Mouse (Mus musculus) layer of hippocampus, postnatal 25 days (tissue): ENCODE data around the gene Stt3b. TPM values are rescaled to one million over a fixed set of nuclear protein-coding genes. Genes with fewer than 3 reads are reported as not detected.

ENCODE experiments used
- DNase-seq, 2 experiments: peaks; one replicate each; pipeline ENCODE4 v3.0.0; 2022; ENCODE audit warnings: mixed read lengths in 2 of 2, low spot score in 1 of 2; ENCODE audit errors: extremely low spot score in 1 of 2
- total RNA-seq, 2 experiments: library from RNA; stranded (reverse); gene quantifications; 2 replicates each; pipeline ENCODE4 v1.2.3; 2021

Stt3b gene
- total RNA-seq, 2 experiments from 2014 or later = 81.8 to 83.6 TPM

DNA sequence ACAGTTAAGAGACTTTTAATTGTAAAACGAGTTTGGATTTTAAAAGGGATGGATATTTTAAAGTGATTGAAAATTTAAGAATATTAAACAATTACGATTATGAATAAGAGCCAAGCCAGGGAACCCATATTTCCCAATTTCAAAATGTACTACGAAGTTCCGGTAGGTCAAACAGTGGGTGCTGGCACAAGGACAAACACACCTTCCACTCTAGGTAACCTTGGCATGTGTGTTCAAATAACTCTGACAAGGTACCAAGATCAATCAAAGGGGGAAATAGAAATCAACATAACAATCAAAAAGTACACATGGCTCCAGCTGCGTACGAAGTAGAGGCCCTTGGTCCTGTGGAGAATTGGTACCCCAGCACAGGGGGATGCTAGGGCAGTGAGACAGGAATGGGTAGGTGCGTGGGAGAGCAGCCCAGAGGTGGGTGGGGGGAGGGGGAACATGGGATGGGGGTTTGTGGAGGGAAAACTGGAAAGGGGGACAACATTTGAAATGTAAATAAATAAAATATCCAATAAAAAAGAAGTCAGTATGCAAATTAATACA is 37.0 kb downstream of the Stt3b start:
- no peak for DNase-seq

DNA sequence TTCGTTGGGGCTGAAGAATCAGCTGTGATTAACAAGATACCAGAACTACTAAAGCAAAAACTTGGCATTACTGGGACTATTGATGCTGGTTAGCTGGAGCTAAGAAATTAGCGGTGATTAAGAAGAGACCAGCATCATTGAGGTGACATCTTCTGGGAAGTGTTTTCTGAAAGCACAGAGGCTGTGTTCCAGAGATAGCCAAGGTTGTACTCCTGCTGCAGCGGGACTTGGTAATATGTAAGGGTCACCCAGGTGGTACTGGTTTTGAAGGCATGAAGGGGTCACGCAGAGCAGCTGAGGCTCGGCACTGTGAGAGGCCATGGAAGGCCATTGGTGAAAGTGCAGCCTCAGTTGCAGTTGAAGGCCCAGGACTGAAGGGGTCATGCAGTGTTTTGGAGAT is 37.8 kb downstream of the Stt3b start:
- DNase-seq = peak in 1 of 2 experiments; percentile 25

DNA sequence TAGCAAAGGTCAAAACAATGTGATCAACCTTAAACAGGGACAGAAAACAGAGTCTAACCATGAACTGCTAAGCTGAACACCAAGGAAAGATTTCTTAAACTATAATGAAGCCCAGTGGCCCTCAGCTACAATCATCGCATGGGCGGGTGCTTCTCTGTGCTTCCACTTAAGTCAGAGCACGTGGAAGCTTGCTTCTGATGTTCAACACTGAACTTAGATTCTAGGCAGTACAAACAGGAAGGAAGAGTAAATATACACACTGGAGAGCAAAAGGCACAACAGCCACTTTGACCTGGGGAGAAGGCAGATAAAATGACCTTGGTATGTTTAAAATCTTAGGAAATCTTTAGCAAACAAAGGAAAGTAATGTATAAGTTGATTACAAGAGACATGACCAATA is 38.7 kb downstream of the Stt3b start:
- DNase-seq = no peak

DNA sequence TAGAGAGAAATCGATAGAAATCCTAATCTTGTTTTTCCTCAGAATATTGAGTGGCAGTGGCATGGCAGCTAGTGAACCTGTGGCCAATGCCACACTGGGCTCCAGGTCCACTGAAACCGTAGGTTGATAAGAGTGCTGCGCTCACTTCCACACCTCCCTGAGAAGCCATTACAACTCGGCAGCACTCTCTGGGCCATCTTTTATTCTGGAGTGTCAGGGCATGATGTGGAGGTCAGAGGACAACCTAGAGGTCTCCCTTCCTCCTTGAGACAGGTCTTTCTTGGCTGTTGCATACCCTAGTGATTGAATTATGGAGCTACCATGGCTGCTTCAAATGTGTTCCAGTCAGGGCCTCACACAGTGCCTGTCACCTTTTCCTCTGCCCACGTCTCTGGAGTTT is 48.3 kb downstream of the Stt3b start:
- no peak for DNase-seq

DNA sequence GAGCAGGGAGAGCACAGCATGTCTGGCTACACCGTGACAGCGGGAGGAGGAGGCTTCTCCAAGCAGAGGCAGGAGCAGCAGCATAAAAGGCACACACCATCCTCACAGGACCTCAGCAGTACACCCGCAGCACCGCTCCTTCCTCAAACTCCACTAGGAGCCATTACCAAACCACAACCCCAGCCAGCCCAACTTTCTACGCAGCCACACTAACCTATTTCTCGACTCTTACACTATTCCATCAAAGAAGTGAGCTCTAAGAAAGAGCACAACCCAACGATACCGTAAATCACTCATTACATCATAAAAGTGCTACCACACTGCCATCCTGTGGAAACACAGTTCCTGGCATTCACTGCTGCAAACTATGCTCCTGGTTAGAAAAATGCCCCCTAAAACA is 48.8 kb downstream of the Stt3b start:
- peak; percentile 16 to 32 for DNase-seq

DNA sequence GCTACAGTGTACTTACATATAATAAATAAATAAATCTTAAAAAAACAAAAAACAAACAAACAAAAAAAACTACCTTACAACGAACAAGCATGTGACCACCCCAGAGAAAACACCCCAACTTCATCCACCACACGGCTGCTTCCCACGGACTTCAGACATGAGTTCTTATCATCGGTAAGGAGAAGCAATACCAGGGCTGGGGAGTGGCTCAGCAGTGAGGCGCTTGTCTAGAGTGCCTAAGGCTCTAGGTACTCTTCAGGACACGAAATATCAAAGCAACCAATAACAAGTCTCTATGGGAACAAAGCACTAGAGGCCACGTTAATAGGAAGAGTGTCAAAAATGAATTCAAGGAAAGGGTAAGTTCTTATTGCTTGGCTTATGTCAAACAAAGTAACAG is 49.8 kb downstream of the Stt3b start:
- DNase-seq = no peak

DNA sequence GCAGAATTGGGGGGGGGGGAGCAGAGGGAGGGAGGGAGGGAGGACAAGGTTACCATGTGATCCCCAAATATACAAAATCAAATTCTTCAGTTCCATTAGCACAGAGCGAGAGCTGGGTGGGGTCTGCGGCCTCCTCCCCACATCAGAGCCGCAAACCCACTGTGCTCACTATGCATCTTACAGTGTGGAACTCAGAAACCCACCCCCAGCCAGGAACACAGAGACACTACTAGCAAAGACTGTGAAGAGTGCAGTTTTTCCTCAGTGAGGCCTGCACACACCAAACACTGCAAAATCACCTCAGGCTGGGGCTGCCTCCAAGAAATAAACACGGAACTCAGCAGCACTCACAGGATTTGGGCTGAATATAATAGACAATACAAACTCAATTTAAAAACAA is 50.4 kb downstream of the Stt3b start:
- DNase-seq = no peak

DNA sequence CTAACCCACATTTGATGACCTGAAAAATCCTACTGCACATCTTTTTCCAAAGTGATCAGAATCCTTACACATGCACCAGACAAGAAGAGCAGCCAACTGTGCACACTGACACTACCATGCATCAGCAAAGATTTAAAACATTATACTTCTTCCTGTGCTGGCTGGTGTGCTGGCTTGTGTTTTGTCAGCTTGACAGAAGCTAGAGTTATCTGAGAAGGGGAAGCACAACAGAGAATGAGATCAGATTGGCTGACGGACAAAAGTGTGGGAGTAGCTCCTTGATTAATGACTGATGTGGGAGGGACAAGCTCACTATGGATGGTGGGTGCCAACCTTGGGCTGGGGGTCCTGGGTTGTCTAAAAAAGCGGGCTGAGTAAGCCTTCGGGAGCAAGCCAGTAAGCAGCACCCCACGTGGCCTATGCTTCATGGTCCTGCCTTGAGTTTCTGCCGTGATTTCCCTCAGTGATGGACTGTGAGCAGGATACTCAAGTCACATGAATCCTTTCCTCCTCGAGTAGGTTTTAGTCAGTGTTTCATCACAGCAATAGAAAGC is 52.4 kb downstream of the Stt3b start:
- no peak for DNase-seq

DNA sequence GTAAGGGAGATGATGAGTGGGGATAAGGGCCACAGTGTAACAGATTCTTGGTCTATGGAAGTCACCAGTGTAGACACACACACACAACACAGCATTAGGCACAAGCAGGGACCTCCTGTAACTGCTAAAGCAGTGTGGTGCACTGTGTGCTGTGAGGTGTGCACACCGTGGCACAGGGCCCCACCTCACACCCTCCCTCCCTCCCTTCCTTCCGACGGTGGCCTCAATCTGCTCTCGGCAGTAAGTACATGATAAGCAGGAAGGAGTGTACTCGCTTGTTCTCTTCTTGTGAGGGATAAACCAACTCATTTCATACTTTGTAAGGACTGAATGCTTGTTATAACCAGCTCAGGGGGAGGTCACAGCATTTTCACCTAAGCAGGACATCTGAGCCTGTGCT is 61.1 kb downstream of the Stt3b start:
- DNase-seq = no peak

DNA sequence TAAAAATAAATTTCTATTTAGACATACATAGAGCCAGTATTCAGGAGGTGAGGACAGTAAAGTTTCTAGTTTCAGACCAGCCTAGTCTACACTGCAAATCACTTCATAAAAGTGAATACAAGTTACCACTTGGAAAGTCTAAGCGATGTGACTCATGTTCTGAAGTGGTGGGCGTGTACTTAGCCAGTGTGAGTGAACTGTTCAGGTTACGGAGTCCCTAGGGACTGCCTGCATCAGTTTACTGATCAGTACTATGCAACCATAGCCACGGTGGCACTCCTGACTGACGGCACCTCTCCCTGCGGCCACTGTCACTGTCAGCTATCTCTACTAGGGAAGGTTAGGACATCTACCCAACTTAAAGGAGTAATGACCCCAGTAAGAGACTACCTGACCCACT is 65.1 kb downstream of the Stt3b start:
- DNase-seq = no peak

DNA sequence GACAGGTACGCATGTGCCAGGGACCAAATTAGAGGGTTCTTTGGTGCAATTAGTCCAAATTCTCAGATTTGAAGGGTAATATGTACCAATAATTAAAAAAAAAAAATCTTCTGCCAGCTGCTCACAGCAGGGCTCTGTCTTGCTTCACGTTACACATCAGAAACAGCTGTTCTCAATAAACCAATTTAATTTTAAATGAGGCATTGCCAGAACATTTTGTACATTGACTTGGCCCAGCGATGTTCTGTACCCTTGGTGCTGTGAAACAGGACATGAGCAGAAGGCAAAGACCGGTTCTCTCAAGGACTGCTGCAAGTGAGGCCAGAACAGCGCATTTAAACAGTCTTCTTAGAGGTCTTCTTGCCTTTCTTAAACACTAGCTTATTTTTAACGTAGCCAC is 66.6 kb downstream of the Stt3b start:
- no peak for DNase-seq

DNA sequence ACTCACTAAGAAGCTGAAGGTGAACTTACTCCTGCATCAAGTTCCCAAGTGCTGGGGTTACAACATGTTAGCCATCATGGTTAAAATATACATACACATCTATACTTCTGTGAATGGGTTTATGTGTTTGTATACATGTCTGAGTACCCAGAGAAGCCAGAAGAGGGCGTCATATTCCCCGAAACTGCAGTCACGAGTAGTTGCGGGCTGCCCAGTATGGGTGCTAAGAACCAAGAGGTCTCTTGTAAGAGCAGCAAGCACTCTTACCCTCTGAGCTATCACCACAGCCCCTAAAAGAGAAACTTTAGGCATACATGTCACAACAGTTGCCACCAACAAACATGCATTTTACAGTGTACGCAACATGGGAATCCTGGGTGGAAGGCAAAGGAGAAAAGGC is 70.4 kb downstream of the Stt3b start:
- DNase-seq = no peak

DNA sequence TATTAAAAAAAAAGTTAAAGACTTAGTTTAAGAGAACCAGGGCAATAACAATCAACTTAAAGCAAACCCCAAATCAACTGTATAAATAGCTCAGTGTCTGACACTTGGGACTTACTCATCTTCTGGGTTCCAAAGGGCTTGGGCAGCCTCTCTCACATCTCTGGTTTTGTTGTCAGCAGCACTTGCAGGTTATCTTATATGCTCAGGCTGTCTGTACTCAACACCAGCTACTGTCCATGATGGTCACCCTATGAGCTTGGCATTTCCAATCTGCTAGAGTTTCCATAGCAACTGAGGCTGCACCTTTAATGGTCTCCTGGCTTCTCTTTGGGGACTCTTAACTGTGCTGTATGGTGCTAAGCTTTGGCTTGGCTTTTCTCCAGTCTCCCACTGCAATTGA is 72.3 kb downstream of the Stt3b start:
- DNase-seq = no peak

DNA sequence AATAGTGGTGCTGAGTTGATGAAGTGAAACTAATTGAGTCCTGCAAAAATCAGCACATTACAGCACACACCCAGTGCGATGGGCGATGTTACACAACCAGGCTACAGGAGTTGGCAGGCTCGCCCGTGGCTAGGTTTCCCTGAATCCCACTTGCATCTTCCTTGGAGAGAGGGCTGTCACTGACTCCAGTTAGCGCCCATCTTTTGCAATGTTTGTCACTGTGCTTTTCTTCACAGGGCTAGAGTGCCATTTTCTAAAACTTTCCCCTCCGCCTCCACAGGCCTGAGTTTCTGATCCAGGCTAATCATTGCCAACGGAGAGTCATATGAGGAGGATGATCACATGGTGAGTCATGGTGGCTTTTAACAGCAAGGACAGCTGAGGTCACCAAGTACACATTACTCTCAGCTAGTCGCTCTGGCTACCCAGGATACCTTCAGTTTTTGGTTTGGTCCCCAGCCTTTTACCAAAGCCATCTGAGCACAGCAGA is 73.8 kb downstream of the Stt3b start:
- no peak for DNase-seq

DNA sequence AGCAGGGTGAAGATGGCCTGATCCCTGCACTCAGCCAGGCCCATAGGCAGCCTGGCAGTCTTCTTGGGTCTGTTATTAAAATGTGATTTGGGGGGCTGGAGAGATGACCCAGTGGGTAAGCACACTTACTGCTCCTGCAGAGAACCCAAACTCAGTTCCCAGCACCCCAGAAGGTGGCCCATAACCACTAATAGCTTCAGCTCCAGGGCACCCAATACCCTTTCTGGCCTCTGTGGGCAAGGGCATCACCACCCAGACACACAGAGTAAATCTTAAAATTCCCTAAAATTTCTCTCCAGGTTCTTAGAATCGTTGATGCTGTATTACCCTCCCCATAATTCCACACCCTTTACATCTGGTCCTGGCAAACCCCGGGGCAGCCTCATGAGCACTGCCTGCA is 75.7 kb downstream of the Stt3b start:
- DNase-seq = no peak

DNA sequence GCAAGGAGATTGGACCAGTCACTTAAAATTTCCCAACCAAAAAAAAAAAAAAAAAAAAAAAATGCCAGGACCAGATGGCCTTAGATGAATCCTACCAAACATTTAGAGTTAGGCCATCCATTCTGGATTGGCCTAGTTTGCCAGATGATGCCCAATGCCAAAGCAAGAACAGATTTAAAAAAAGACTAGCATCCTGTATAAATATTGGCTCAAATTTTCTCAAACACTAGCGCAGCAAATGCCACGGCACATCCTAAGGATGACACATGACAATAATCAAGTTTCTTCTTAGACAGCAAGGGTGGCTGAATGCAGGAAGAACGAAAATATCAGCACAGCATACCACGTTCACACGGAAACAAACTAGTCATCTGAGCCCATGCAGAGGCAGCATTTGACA is 76.5 kb downstream of the Stt3b start:
- DNase-seq = no peak

DNA sequence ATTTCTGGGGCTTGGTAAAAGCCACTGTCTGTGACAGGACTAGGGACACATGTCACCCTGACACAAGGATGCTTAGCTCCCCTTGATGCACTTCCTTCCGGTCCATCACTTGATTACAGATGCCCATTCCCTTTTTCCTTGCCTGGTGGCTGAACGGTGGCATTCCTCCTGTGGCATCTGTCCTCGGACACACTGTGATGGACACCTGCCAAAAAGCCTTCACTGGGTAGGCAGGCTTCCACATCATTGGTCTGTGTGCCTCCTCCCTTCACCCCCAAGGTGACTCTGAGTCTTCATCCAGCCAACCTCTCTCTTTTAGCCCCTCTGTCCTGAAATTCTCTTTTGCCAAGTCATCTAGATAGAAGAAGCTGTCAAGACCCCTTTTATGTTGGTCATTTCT is 78.7 kb downstream of the Stt3b start:
- no peak for DNase-seq

DNA sequence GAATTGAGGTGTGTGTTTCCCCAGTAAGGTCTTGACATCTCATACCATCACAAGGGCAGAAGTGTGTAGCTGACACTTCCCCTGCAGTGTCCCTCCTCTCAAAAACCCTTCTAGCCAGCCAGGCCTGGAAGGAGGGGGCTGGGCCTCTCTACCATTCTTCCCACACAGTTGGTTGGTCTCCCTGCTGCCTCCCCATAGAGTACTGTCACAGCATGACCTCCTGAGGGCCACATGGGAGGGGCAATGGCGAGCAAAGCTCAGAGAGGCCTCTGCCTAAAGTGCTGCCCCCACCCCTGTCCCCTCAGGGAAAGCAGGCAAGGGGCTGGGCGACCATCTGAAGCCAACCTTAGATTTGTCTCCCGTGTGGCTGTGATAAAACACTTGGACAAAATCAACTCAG is 80.1 kb downstream of the Stt3b start:
- DNase-seq = no peak

DNA sequence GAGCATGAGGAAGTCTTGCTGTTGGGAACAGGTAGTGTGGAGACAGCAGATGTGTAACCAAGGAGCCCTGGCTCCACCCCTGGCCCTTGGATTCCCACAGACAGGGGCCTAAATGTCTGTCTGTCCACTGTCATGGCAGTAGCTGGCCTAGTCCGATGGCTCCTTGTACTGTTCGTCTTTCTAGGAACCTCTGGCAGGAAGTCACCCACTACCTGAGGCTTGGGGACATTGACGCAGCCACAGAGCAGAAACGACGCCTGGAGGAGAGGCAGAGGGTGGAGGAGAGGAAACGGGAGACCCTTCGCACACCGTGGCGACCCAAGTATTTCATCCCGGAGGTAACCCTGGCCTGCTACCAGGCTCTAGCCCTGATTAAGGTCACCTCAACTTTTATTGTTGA is 80.5 kb downstream of the Stt3b start:
- no peak for DNase-seq

DNA sequence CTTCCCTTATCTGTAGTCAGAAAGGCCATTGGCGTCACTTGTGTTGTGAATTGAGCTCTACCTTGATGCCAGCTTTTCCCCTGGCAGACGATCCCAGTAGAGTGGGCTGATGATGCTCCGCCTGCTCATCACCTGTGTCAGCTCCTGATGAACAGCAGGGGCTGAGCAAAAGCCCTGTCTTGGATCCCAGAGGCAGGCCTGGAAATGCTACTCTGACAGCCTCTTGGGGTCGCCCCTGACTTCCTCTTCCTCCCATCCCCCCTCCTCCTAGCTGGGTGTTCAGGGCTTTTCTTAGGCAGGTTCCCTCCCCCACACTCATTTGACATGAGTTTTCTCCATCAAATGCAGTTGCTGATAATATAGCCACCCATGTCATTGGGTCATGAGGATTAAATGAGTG is 81.1 kb downstream of the Stt3b start:
- no peak for DNase-seq

DNA sequence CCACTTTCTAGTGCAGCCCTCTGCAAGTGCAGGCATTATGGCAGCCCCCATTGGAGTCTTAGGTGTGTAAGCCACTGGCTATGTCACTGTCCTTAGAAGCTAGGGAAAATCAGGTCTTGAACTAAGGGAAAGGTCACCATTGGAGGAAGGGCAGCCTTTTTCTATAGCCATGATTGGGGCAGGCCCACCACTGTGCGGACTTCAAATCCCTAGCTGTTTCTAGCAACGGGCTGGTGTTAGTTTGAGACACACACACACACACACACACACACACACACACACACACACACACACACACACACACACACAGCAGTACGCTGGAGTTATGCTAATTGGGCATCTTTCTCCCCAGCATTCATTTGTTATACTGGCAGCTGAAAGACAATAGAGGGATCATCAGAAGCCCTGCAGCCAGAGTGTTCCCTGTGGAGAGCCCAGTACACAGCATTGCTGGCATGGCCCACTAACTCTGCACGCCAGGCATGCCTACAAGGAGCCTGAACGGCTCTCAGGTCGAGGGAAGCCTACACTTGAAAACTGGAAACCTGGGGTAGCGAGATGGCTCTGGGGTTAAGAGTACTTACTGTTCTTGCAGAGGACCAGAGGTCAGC is 85.4 kb downstream of the Stt3b start:
- DNase-seq = no peak

DNA sequence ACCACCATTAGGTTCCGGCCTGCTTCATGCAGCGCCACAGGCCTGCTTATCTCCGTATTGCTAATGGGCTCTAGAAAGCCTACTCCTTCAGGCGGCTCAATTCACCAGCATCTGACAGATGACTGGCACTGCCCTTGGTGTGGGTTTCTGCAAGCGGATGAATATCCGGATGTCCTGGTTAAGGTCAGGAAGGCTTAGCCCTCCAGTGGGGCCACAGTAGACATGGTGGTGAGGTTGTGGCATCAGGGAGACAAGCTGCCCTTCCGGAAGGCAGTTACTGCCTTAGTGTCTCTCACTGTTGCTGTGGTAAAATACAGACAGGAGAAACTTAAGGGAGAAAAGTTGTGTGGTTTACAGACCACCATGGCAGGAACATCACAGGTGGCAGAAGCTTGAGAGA is 89.0 kb downstream of the Stt3b start:
- DNase-seq = no peak
